Mouse (Mus musculus) lung, postnatal 0 days (tissue): ENCODE data around the gene Avpi1.

ENCODE experiments used
- CTCF ChIP-seq: IDR thresholded peaks from 2 replicates; pipeline ENCODE4 v1.5.1; 2016; ENCODE audit warnings: antibody characterized with exemption, mild to moderate bottlenecking
- EP300 ChIP-seq: IDR thresholded peaks from 2 replicates; pipeline ENCODE4 v1.6.1; 2016; ENCODE audit warnings: antibody characterized with exemption, mild to moderate bottlenecking, control low read depth

DNA sequence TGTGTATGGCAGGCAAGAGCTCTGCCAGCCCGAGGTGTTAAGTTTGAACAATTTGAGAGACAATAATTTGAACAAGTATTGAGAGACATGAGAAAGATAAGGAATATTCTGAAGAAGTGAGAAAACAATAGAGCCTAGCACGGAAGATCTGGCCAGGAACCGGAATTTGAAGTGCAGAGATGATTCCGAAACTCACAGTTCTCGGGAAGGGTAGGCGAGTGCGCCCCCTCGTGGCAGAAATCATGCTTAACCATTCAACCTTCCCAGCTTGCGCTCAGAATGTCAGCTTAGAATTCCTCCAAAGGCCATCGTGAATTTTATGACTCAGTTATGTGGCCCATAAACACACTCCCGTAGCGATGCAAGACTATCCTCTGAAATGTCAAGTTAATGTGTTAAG lies 37.3 kb upstream of the Avpi1 start:
- peak; percentile 93 for TF ChIP-seq CTCF
- TF ChIP-seq EP300 = peak; percentile 55
